Mouse (Mus musculus): ENCODE measurements around the gene Fhod1.
A peak's percentile ranks its signal among the peaks of the same experiment; 100 is the strongest.

Fhod1 gene

DNA sequence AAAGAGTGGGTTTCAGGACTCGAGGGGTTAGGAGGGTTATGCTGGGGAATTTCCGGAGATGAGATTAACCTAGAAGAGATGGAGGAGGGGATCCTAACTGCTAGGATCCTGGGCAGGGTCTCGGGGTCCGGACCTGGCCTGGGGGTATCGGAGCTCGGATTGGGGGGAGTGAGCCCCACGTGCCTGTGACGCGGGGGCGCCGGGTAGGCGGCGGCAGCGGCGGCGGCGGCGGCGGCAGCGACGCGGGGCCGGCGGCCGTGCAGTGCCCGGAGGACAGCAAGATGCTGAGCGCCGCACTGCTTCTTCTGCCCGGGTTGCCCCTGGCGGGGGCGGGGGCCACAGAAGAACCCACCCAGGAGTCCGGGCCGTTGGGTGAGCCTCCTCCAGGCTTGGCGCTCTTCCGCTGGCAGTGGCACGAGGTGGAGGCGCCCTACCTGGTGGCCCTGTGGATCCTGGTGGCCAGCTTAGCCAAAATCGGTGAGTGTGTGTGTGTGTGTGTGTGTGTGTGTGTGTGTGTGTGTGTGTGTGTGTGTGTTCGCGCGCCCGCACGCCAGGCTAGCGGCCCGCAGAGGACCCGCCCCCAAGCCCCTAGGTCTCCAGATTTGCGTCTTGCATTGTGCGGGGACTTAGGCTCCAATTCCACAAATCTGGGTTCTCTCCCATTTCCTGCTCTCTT is 1.5 kb upstream of the Fhod1 start:
- peak in 1 of 2 experiments; percentile 20 for DNase-seq (ENCODE audit: low spot score in 2 of 2)

DNA sequence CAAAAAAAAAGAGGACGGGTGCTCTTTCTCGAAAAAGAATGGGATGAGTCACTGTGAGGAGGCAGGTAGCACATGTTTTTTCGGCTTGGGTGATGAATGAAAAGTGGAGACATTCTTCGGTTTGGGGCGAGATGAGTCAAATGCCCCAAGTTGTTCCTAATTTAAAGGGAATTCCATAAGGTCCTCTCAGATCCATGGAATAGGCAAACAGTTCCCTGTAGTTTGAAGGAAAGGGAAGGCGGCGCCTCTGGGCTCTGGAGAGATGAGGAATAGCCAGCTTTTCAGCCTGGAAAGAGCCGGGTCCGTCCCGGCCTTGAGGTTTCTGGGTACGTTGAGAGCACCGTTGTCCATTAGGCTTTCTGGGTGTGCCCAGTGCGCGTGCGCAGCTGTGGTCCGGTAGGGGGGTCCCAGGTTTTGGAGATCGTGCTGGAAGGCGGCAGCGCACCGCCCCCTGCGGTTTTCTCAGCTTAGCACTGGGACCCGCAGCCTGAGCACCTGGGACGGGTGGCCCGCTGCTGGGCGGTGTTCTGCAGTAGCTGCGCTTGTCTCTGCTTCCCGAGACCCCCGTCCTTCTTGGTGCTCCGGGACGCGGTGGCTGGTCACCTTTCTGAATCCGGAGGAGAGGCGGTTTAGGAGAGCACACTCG is 820 bp upstream of the Fhod1 start, which contains the start of gene Slc9a5:
TSS of gene Slc9a5 (plus strand) at position 394 of the 646 bp plus-strand sequence.
- DNase-seq (ENCODE audit: low spot score in 2 of 2) = peak in 1 of 2 experiments; percentile 29

DNA sequence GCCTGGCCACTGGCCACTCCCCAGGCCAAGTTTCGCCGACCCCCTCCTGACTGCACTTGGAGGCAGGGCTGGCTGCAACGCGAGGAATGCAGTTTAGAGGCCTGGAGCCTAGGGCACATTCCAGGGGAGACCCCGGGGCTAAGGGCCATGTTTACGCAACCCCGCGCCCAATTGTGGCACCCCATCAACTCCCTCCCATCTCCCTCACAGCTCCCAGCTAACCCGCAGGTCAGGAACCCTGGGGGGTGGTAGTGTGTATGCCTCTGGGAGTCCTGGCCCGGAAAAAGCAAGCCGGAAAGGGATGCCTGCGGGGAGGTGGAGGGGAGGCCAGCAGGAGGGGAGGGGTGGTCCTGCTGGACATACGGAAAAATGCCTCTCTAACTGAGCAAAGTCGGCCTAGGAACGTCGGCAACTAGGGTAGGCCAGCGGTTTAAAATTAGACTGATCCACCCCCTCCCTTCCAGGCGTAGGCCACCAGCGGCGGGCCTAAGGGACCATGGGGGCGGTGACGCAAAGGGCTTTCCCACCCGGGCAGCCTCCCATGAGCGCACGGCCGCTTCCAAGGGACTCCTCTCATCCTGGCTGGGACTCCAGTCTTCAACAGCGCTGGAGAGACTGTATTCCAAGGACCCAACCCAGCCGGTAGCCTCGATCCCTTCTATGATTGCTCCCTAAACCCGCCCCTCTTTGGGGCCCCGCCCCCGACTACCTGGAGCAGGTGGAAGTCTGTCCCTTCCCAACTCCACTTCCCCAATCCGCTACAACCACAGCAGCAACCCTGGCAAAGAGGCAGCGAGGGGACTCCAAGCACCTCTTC is 934 bp downstream of the Fhod1 start:
- DNase-seq (ENCODE audit: low spot score in 2 of 2) = peak in 1 of 2 experiments; percentile 12

DNA sequence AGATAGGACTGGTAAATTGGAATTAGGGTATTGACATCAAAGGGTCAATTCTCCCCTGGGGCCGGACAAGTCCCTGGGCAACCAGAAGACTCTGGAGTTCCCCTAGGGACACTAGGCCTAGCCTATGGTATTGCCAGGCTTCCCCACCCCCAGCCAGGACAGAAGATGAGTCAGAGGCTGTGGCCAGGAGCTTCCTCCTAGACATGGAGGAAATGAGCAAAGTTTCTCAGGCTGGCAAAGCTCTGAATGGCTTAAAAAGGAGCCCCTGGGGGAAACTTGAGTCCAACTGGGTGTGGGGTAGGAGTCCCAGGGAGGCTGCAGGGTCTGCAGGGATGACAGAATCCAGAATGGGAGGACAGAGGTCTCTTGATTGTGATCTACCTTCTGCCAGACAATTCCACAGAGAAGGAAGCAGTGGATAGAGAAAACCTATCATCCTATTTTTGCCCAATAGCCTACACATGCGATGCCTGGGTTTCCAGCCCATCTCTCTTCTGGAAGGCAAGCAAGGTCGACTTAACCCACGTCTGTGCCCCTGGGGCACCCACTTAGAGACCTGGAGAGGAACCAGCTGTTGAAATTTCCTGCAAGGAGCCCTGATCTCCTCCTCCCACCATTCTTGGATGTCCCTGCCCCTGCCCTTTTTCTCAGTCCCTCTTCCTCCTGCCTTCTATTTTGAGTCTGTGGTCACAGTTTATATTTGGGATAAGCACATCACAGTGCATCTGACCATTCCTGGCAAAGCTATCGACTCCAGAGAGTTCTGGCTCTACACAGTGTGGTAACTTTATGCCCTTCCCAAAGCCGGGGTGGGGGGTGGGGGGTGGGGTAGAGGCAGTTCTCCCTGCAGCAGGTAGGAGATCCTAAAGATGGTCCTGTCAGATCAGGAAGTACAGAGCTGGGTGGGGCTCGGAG is 2.4 kb downstream of the Fhod1 start:
- no peak for DNase-seq (ENCODE audit: low spot score in 2 of 2)

DNA sequence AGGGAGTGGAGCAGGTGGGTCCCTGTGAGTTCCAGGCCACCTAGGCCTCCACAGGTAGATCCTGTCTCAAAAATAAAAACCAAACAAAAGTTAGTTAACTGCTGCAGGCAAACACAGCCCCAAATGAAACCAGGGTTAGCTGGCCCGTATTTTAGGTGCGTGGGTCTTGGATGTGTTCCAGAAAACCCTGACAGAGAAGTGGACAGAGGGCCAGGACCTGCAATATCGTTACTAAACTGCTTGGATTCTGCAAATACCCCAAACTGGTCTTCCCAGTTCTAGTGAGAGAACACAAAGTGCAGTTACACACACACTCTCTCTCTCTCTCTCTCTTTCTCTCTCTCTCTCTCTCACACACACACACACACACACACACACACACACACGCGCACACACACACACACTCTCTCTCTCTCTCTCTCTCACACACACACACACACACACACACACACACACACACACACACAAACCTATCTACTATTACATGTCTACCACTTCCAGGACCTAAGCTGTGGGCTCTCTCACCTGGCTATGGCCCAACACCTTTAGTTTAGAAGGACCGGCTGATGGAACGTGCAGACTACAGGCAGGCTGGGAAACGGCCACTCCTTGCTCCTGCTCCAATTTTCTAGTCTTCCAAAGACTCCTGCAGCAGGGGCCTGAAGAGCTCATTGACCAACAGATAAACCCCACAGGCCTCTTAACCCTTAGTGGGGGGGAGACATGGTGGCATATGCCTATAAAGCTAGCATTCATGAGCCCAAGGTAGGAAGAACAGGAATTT is 3.8 kb downstream of the Fhod1 start:
- no peak for DNase-seq (ENCODE audit: low spot score in 2 of 2)

DNA sequence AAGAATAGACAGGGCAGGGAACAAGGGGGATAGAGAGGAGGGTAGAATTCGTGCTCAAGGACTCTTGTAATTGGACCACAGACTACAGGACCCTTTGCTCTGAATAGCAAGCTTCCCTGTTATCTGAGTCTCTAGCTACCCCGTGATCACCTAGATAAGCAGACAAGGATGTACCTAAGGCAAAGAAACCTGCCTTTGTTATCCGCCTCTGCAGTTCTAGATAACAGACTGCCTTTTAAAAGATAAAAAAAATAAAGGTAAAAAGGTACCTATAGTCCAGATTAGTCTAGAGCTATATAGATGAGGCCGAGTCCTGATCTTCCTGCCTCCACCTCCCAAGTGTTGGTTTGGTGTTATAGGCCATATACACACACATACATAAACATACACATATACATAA is 5.0 kb downstream of the Fhod1 start:
- no peak for DNase-seq (ENCODE audit: low spot score in 2 of 2)

DNA sequence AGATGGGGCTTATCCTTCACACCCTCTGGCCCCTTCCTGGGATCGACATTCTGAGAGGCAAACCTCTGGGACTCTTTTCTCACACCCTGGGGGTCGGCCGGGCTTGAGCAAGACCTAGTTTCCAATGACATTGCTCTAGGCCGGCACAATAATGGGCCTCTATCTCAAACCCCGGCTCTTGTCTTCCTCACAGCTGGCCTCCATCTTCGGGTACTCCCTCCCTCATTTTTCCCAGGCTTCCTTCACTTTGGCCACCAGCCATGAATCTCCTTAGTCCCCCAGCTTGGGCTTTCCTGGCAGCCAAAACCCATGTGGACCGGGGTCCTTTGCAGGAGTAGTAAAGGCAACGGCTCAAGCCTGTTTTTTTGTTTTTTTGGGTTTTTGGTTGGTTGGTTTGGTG is 6.4 kb downstream of the Fhod1 start:
- no peak for DNase-seq (ENCODE audit: low spot score in 2 of 2)

DNA sequence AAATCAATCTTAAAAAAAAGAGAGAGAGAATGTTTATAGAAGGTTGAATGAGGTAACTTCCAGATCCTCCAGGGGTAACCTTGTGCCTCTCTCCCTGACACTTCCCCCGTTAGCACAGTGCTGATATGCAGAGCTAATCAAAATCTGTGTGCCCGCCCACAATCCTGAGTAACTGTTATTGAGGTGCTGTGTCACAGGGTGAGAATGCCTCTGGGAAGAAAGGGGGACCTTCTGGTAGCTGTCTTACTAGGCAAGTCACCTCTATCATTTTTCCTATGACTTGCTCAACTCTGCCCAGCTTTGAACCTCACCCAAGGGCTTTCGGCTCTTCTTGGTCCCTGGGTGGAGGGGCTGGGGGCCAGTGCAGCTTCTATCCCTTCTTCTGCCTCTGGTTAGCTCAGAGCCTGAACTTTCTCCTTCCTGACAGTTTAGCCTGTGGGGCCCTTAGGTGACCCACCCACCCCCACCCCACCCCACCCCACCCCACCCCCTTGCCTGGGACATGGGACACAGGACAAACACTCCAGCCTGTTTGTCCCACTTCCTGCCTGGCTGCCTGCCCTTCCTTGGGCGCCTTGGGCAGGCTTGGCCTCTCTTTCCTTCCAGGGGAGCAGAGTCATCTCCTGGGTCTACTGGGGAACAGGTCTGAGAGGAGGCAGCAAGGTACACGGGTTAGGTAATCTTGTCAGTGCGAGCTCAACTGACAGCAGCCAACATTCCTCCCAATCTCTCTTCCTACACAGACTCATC is 7.7 kb downstream of the Fhod1 start:
- no peak for DNase-seq (ENCODE audit: low spot score in 2 of 2)

DNA sequence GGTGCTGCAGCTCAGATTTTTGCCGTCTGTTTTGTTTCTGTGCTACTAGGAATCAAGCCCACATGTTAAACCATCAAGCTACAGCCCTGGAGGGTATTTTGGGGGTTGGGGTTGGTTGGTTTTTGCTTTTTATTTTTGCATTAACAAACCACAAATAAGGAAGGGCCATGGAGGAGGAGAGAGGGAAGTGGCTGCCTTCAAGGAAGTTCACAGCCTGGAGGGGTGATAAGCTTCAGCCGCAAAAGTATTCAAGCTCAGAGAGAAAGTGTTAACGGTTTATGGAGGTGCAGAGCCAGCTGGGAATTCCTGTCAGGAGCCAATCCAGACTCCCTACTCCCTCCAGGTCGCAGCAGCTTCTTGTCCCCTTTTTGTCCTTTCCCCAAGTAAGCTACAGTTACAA is 8.8 kb downstream of the Fhod1 start:
- DNase-seq (ENCODE audit: low spot score in 2 of 2) = no peak

DNA sequence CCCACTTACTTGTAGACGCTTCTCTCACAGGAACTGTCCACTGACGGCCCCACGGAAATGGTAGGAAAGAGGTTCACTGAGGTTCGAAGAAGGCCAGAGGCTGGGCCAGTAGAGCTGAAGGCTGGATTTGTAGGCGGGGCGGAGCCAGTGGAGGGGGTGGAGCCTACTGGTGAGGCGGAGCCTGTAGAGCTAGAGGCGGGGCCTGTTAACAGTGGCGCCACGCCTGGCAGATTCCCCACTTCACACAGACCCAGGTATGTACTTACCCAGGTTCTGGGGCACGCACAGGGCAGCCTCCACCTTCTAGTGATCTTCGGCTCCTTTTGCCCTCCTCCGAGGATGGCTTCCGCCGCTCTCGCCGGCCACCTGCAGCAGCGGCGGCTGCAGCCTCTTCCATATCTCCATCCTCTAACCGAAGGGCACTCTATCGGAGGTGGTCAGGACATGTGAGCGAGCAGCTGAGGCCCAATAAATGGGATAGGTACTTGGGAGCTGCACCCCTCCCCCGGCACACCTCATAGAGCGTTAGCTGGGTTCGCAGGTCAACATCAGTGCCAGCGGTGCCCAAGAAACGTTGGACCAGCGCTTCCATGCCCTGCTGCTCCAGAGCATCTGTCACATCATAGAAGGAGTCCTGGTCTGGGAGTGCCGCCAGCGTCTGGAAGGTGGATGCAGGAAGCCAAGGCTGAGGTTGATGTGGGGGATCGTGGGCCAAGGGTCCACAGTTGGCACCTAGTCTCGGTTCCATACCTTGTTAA is 11.2 kb downstream of the Fhod1 start:
- DNase-seq (ENCODE audit: low spot score in 2 of 2) = no peak

DNA sequence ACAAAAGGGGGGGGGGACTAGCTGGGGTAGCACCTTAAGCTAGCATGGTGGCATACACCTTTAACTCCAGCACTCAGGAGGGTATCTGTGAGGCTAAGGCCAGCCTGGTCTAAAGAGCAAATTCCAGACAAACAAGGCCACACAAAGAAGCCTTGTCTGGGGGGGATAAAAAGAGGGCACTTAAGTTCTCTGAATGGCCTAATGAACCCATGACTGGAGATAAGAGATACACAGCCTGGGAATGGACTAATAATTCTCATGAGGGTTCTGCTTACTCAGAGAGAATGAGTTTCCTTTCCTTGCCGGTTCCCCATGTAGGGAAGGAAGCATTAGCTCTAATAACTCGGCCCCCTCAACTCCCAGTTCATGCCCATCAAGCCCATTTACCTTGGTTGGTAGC is 15.2 kb downstream of the Fhod1 start:
- DNase-seq (ENCODE audit: low spot score in 2 of 2) = no peak

DNA sequence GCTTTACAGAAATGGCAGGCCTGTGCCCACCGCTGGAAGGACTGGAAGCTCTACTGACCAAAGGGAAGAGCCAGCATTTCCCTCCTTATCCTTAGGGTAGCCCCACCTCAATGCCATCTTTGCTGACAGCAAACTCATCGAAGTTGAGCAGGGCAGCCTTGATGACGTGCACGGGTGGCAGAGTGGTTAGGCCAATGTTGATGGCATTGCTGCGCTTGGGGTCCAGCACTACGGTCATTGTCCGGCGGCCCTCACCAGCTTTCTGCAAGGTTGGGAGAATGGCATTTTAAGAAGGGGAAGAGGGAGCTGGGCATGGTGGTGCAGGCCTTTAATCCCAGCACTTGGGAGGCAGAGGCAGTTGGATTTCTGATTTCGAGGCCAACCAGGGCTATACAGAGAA is 15.8 kb downstream of the Fhod1 start:
- DNase-seq (ENCODE audit: low spot score in 2 of 2) = no peak

DNA sequence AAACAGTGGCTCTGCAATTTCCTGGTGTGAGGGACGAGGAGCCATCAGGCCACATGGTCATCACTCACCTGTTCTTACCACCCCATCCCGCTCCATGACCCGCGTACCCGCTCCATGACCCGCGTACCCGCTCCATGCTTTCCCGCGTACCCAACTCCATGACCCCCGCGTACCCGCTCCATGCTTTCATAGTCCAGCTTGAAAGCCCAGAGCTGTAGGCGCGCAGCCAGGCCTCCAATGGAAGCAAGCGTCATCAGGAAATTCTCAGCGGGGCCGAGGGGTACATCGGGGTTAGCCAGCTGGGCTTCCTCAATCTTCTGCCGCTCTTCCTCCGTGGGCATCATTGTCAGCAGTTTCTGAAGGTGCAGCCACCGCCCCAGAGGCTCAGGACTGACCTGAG is 16.3 kb downstream of the Fhod1 start:
- DNase-seq (ENCODE audit: low spot score in 2 of 2) = no peak

DNA sequence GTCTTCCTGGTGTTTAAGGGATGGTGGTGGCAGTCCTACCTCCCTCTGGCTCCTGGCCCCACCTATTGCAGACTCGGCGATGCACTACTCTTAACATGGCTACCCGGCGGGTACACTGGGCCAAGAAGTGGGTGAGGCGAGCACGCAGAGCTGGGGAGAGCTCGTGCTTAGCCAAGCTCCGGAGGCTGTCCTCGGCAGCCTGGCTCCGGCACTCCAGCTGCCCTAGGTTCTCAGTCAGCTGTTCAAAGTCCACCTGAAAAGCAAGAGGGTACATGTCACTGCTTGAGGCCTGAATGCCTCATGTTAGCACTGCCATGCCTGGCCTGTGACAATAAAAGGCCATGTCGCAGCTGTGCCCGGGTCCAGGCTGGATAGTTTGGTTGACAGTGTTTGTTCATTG is 17.4 kb downstream of the Fhod1 start:
- DNase-seq (ENCODE audit: low spot score in 2 of 2) = no peak

DNA sequence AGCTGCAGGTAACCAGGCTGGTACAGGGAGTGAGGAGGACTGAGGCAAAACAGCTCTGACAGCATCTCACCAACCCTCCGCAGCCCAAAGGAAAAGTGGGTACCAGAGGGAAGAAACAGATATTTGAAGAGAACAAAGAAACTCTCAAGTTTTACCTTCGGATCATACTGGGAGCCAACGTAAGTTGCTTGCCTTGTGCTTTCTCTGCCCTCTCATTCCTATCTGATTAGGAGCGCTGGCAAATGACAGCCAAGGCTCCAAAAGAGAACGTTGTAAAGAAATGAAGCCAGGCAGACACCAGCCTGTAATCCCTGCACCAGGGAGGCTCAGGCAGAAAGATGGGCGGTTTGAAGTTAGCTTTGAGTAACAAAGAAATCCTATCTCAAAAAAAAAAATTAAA is 20.8 kb downstream of the Fhod1 start:
- DNase-seq (ENCODE audit: low spot score in 2 of 2) = no peak

DNA sequence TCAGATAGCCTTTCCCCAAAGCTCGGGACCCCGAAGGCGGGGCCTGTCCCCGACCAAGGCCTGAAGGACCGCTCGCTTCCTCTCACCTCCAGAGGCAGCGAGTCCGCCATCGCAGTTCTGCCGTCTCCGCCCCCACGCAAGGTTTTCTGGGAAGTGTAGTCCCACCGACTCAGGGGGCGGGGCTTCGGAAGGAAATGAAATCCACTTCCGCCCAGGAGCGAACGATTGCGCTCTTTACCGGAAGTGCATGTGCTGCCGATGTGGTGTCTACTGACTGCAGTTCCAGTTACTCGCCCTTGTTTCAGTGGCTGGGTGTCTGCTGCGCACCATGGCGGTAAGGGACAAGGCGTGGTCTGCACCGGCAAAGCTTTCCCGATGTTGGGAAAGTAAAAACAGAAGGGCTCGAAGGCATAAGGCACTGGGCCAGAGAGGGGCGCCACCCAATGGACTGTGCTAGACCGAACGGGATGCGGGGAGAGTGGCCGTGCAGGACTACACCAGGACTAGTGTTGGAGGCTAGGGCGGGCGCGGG is 21.5 kb downstream of the Fhod1 start, which contains the start of the genes Lrrc29 and Tmem208:
TSS of gene Lrrc29 (minus strand) at position 138 of the 532 bp plus-strand sequence.
TSS of gene Tmem208 (plus strand) at position 214 of the 532 bp plus-strand sequence.
- DNase-seq (ENCODE audit: low spot score in 2 of 2) = peak; percentile 94 to 95

DNA sequence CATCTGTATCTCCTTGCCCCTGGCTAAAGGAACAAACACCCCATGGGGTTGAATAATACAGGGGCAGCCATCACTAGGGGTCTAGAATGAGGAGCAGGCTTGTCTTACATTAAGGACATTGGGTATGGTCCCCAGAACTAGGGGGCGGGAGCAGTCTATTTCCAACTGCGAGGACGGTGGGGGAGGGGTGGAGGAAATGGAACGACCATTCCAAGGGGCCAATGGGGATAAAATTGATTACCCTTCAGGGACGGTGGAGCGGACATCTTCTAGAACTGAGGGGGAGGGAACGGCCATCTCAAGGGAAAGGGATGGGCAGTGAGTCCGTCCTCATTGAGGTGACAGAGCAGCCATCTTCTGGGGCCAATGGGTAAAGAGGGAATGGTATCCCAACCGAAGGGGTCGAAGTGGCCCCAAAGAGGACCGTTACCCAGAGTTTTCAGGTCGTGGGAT is 22.1 kb downstream of the Fhod1 start:
- no peak for DNase-seq (ENCODE audit: low spot score in 2 of 2)

DNA sequence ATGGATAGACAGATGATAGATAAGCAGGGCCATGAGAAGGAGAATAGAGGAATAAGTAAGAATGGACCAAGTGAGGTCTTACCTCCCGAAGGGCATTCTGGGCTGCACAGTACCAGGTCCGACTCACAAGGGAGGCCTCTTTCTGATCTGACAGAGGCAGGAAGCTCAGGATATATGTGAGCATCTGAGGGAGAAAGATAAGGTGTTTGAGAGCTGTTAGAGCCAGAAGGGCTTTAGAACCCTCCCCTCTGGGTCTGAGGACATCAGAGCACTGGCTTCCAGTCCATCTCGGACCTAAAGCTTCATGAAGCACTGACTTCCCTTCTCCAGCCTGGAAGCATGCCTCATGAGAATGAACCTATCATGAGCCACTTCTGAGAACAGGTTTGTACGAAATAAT is 24.6 kb downstream of the Fhod1 start:
- DNase-seq (ENCODE audit: low spot score in 2 of 2) = no peak

DNA sequence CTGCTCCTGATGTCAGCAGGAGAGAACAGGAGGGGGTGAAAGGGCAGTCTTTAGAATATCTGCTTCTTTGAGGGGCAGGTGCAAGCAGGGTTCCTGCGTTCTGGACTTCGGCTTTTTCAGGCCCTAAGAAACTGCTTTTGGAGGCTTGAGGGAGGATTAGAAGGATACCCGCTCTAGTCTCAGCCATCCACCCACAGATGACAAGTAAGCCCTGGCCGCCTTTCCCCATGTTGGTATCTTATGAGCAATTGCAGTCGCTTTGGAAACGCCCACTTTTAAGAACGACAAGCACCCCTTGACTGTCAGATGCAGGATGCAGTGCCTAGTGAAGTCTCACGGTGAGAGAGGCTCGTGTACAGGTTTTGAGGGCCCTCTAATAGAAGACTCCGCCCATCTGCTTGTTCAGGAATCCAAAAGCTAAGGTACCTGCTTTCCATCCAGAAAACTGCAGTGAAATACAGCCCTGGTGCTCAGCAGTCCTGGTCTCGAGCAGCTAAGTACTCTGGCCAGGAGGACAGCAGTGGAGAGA is 29.0 kb downstream of the Fhod1 start:
- no peak for DNase-seq (ENCODE audit: low spot score in 2 of 2)
